Mouse (Mus musculus): ENCODE results near the gene Gm11554. TPM values are rescaled to one million over a fixed set of nuclear protein-coding genes. Genes with fewer than 3 reads are reported as not detected.
"Not testable (repeated sequence)": the region's sequence is repeated elsewhere in the genome, so short reads cannot be mapped to it uniquely, and the experiment has no call there.

The Gm11554 gene
- not detected in 2 replicates for polyA plus RNA-seq (2015; fragmentation: Nextera tagmentation; extraction: Ambion mirVana)

- H3K4me3 ChIP-seq; H3K4me1 ChIP-seq; H3K9ac ChIP-seq; H3K4me2 ChIP-seq; H3K36me3 ChIP-seq; H3K9me3 ChIP-seq; ATAC-seq (ENCODE audit: extremely low read depth, insufficient number of reproducible peaks, low FRiP score, low TSS enrichment); H3K27ac ChIP-seq (replicated peaks); H3K27me3 ChIP-seq (replicated peaks): not testable (repeated sequence)
- WGBS: no CpG with 5 or more reads among the region's 1 CpGs
Observed at GRCm38 (mm10) chr11:99804346-99804745, at the start of gene Gm11554. TSS of gene Gm11554 (minus strand) at chr11:99804446.

DNA sequence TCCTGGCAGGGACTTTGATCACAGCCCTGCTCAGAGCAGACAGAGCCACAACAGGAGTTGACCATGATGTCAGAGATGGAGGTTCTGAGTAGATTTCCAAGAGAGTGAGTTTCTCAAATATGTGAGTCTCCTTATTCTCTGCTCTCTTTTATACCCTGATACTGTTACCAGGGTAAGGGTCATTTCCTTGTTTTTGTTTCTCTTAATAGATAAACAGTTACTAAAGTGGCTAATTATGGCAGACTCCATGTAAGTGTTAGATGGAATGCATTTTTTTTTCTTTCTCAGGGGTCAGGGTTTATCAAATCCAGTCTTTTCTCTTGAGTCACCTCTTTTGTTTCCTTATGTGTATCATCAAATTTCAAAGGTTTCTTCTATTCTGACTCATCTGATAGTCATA lies 47.3 kb upstream of the Gm11554 start, which contains the start of gene Krtap4-16:
Krtap4-16 (minus strand) TSS at position 101 of the 400 bp plus-strand sequence.
- H3K4me3 ChIP-seq: no peak within 1 kb of the TSS
- H3K36me3 ChIP-seq: no peaks in the 10 kb centered on the region
- no peaks in the 10 kb centered on the region for H3K27me3 ChIP-seq (replicated peaks)
- ATAC-seq (ENCODE audit: extremely low read depth, insufficient number of reproducible peaks, low FRiP score, low TSS enrichment): no peak
- H3K9ac ChIP-seq: no peak within 1 kb of the TSS
- H3K27ac ChIP-seq (replicated peaks): no peak within 1 kb of the TSS
- H3K9me3 ChIP-seq: no peaks in the 10 kb centered on the region
- H3K4me2 ChIP-seq: no peak within 1 kb of the TSS
- H3K4me1 ChIP-seq: no peaks in the 10 kb centered on the region

DNA sequence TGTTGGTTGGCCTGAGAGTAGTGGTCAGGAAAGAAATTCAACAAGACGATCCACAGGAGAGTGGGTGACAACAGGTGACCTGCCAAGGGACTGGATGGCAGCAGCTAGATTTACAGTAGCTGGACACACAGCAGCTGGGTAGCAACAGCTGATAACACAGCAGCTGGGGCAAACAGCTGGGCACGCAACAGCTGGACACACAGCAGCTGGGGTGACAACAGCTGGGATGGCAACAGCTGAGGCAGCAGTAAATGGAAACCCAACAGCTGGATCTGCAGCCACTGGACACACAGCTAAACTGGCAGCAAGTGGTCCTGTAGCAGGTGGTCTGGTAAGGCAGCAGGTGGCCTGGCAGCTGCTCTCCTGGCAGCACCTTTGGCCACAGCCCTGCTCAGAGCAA lies 42.5 kb upstream of the Gm11554 start:
- WGBS: 78% methylated on average over 2 of the region's 2 CpGs
- no peak for ATAC-seq (ENCODE audit: extremely low read depth, insufficient number of reproducible peaks, low FRiP score, low TSS enrichment)

DNA sequence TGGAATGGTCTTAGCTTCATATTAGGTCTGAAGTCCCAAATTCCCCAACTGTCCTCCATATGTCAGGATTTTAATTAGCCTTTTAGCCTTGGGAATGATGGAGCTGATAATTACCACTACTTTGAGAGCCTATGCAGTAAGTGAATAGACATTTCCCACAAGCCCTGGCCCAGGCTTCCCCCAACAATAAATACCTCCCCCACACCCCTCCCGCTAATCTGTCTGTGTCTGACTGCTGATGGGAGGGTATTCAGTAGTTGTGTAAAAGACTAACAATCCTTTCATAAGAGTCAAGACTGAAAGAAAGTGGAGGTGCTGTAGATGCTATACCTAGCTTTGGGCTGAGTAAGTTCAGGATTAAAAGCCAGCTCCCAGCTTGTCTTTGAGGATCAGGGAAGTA lies 37.9 kb upstream of the Gm11554 start:
- no peak overlapping the region for H3K9ac ChIP-seq
- no peak overlapping the region for H3K4me3 ChIP-seq
- H3K27ac ChIP-seq (replicated peaks): no peak overlapping the region
- no peak overlapping the region for H3K4me2 ChIP-seq
- H3K36me3 ChIP-seq: no peaks in the 10 kb centered on the region
- H3K9me3 ChIP-seq: no peaks in the 10 kb centered on the region
- ATAC-seq (ENCODE audit: extremely low read depth, insufficient number of reproducible peaks, low FRiP score, low TSS enrichment): no peak
- H3K27me3 ChIP-seq (replicated peaks): no peaks in the 10 kb centered on the region
- H3K4me1 ChIP-seq: no peaks in the 10 kb centered on the region
- WGBS: 63% methylated on average over 1 of the region's 1 CpGs

More for the DNA sequence above, 42.5 kb upstream of the Gm11554 start:
- Histone ChIP-seq H3K4me2 (no peak overlapping the region), H3K27ac (replicated peaks) (no peak overlapping the region), H3K4me1 (no peaks in the 10 kb centered on the region), H3K36me3 (no peaks in the 10 kb centered on the region), H3K9ac (no peak overlapping the region), H3K4me3 (no peak overlapping the region), H3K9me3 (no peaks in the 10 kb centered on the region), H3K27me3 (replicated peaks) (no peaks in the 10 kb centered on the region)

DNA sequence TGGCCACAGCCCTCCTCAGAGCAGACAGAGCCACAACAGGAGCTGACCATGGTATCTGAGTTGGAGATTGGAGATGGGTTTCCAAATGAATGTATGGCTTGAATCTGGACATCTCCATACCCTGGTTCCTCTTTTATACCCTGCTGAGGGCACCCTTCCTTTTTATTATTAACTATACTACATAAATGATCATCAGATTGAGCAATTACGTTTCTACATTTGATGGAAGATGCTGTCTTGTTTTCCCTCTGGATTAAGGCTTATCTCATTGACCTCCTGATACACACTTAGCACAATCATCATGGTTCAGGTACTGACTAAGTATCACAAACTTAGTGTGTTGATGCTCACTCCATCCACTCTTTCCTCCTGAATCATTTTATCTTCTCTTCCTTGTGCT lies 33.7 kb upstream of the Gm11554 start, which contains the start of gene 2300003K06Rik:
2300003K06Rik (minus strand) TSS at position 101 of the 400 bp plus-strand sequence.
- H3K9ac ChIP-seq: no peak within 1 kb of the TSS
- no peaks in the 10 kb centered on the region for H3K36me3 ChIP-seq
- no peak within 1 kb of the TSS for H3K27ac ChIP-seq (replicated peaks)
- no peak within 1 kb of the TSS for H3K4me2 ChIP-seq
- H3K4me1 ChIP-seq: no peaks in the 10 kb centered on the region
- no peaks in the 10 kb centered on the region for H3K9me3 ChIP-seq
- no peaks in the 10 kb centered on the region for H3K27me3 ChIP-seq (replicated peaks)
- WGBS: 53% methylated on average over 1 of the region's 1 CpGs
- H3K4me3 ChIP-seq: no peak within 1 kb of the TSS
- ATAC-seq (ENCODE audit: extremely low read depth, insufficient number of reproducible peaks, low FRiP score, low TSS enrichment): no peak

- H3K36me3 ChIP-seq; H3K27me3 ChIP-seq (replicated peaks); H3K4me1 ChIP-seq; ATAC-seq (ENCODE audit: extremely low read depth, insufficient number of reproducible peaks, low FRiP score, low TSS enrichment); H3K4me2 ChIP-seq; H3K4me3 ChIP-seq; H3K9me3 ChIP-seq; H3K27ac ChIP-seq (replicated peaks); H3K9ac ChIP-seq: not testable (repeated sequence)
- 71% methylated on average over 2 of the region's 2 CpGs for WGBS
Observed at GRCm38 (mm10) chr11:99815566-99815965, 11.3 kb upstream of the Gm11554 start, which contains the start of gene Gm11564. TSS of gene Gm11564 (minus strand) at chr11:99815666.

DNA sequence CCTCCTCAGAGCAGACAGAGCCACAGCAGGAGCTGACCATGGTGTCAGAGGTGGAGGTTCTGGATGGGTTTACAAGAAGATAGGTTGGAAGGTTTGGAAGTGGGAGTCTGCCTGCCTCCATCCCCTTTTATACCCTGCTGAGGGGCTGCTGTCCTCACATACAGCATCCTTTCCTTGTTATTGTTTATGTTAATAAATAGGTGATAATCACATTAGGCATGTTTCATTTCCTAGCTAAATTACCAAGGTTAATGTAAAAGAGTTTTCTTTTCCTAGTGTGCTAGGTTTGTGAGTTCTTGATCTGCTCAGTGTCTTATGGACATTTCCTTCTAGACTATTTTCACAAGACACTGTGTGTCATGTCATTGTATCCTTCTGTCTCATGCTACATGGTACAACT lies 5.5 kb upstream of the Gm11554 start, which contains the start of gene Krtap4-13:
Krtap4-13 (minus strand) TSS at position 101 of the 400 bp plus-strand sequence.
- not testable (repeated sequence) for H3K27ac ChIP-seq (replicated peaks); H3K4me1 ChIP-seq; H3K4me2 ChIP-seq; H3K9me3 ChIP-seq; H3K9ac ChIP-seq; H3K27me3 ChIP-seq (replicated peaks); H3K4me3 ChIP-seq; ATAC-seq (ENCODE audit: extremely low read depth, insufficient number of reproducible peaks, low FRiP score, low TSS enrichment); H3K36me3 ChIP-seq

DNA sequence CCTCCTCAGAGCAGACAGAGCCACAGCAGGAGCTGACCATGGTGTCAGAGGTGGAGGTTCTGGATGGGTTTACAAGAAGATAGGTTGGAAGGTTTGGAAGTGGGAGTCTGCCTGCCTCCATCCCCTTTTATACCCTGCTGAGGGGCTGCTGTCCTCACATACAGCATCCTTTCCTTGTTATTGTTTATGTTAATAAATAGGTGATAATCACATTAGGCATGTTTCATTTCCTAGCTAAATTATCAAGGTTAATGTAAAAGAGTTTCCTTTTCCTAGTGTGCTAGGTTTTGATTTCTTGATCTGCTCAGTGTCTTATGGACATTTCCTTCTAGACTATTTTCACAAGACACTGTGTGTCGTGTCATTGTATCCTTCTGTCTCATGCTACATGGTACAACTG lies 5.4 kb downstream of the Gm11554 start, which contains the start of gene Gm11569:
Gm11569 (minus strand) TSS at position 101 of the 400 bp plus-strand sequence.
- not testable (repeated sequence) for H3K27me3 ChIP-seq (replicated peaks); H3K36me3 ChIP-seq; H3K27ac ChIP-seq (replicated peaks); H3K4me3 ChIP-seq; H3K4me2 ChIP-seq; H3K9ac ChIP-seq; H3K9me3 ChIP-seq; ATAC-seq (ENCODE audit: extremely low read depth, insufficient number of reproducible peaks, low FRiP score, low TSS enrichment); H3K4me1 ChIP-seq
- WGBS: no CpG with 5 or more reads among the region's 1 CpGs

GRCm38 (mm10) chr11:99793367-99793766 lies 10.9 kb downstream of the Gm11554 start, which contains the start of gene Gm11596:
TSS of gene Gm11596 (minus strand) at chr11:99793467.
- ATAC-seq (ENCODE audit: extremely low read depth, insufficient number of reproducible peaks, low FRiP score, low TSS enrichment): no peak
- Histone ChIP-seq H3K4me3 (no peak within 1 kb of the TSS), H3K36me3 (no peaks in the 10 kb centered on the region), H3K4me2 (no peak within 1 kb of the TSS), H3K9me3 (no peaks in the 10 kb centered on the region), H3K4me1 (no peaks in the 10 kb centered on the region), H3K27me3 (replicated peaks) (0 out of 2 replicates have a peak, but pooled peaks cover 4% of the 10 kb centered on the region), H3K9ac (no peak within 1 kb of the TSS), H3K27ac (replicated peaks) (no peak within 1 kb of the TSS)
- WGBS: 76% methylated on average over 2 of the region's 2 CpGs

GRCm38 (mm10) chr11:99784900-99785299 lies 19.3 kb downstream of the Gm11554 start, which contains the start of gene Krtap4-9:
TSS of gene Krtap4-9 (plus strand) at chr11:99785200.
- H3K4me1 ChIP-seq; H3K9ac ChIP-seq; H3K4me2 ChIP-seq; ATAC-seq (ENCODE audit: extremely low read depth, insufficient number of reproducible peaks, low FRiP score, low TSS enrichment); H3K9me3 ChIP-seq; H3K27ac ChIP-seq (replicated peaks); H3K27me3 ChIP-seq (replicated peaks); H3K36me3 ChIP-seq; H3K4me3 ChIP-seq: not testable (repeated sequence)

DNA sequence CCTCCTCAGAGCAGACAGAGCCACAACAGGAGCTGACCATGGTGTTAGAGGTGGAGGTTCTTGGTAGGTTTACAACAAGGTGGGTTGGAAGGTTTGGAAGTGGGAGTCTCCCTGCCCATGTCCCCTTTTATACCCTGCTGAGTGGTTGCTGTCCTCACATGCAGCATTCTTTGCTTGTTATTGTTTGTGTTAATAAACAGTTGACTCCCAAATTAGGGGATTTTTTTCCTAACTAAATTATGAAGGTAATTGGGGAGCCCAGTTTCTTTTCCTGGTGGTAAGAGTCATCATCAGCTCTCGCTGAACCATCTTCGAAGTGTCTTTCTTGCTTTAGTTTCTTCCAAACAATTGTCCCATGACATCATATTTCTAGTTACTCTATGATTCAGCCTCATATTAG lies 23.6 kb downstream of the Gm11554 start, which contains the start of gene Krtap4-8:
Krtap4-8 (minus strand) TSS at position 101 of the 400 bp plus-strand sequence.
- no peak within 1 kb of the TSS for H3K4me3 ChIP-seq
- H3K27me3 ChIP-seq (replicated peaks): no peaks in the 10 kb centered on the region
- H3K9ac ChIP-seq: no peak within 1 kb of the TSS
- WGBS: 90% methylated on average over 2 of the region's 2 CpGs
- no peak within 1 kb of the TSS for H3K27ac ChIP-seq (replicated peaks)
- no peaks in the 10 kb centered on the region for H3K9me3 ChIP-seq
- no peaks in the 10 kb centered on the region for H3K36me3 ChIP-seq
- ATAC-seq (ENCODE audit: extremely low read depth, insufficient number of reproducible peaks, low FRiP score, low TSS enrichment): no peak
- no peak within 1 kb of the TSS for H3K4me2 ChIP-seq
- H3K4me1 ChIP-seq: peaks cover 4% of the 10 kb centered on the region; the same call in 1 of the 2 replicates

GRCm38 (mm10) chr11:99778401-99778800 lies 25.8 kb downstream of the Gm11554 start:
- ATAC-seq (ENCODE audit: extremely low read depth, insufficient number of reproducible peaks, low FRiP score, low TSS enrichment): no peak
- WGBS: 66% methylated on average over 7 of the region's 7 CpGs
- Histone ChIP-seq H3K27ac (replicated peaks) (no peak overlapping the region), H3K4me1 (peaks cover 4% of the 10 kb centered on the region; the same call in 1 of the 2 replicates), H3K9ac (no peak overlapping the region), H3K27me3 (replicated peaks) (no peaks in the 10 kb centered on the region), H3K9me3 (no peaks in the 10 kb centered on the region), H3K4me2 (no peak overlapping the region), H3K36me3 (no peaks in the 10 kb centered on the region), H3K4me3 (no peak overlapping the region)
